Mouse (Mus musculus) heart, adult 18-20 months (tissue): ENCODE results near the gene Ntm. TPM values are rescaled to one million over a fixed set of nuclear protein-coding genes. Genes with fewer than 3 reads are reported as not detected.
A peak's percentile ranks its signal among the peaks of the same experiment; 100 is the strongest.

Experiments
- DNase-seq, 2 experiments: peaks; one replicate each; pipeline ENCODE4 v3.0.0; 2021 to 2022; ENCODE audit warnings: mixed read lengths in 1 of 2
- total RNA-seq, 2 experiments: library from RNA; stranded (reverse); gene quantifications; 2 replicates each; pipeline ENCODE4 v1.2.3; 2021

Gene Ntm
- total RNA-seq, 2 experiments from 2014 or later = 2.2 TPM

- DNase-seq = no peak
These were observed 305.0 kb downstream of the Ntm start for GRCm38 (mm10) chr9:29657761-29658465.

GRCm38 (mm10) chr9:29654885-29655284 lies 308.1 kb downstream of the Ntm start:
- DNase-seq = peak in 1 of 2 experiments; percentile 20

GRCm38 (mm10) chr9:29653678-29654235 lies 309.2 kb downstream of the Ntm start:
- no peak for DNase-seq

GRCm38 (mm10) chr9:29652854-29653253 lies 310.1 kb downstream of the Ntm start:
- no peak for DNase-seq

- no peak for DNase-seq
These were observed 311.1 kb downstream of the Ntm start for GRCm38 (mm10) chr9:29651856-29652255.

GRCm38 (mm10) chr9:29651226-29651625 lies 311.7 kb downstream of the Ntm start:
- DNase-seq = no peak

GRCm38 (mm10) chr9:29650679-29651078 lies 312.3 kb downstream of the Ntm start:
- DNase-seq = peak; percentile 13 to 47

GRCm38 (mm10) chr9:29650266-29650665 lies 312.7 kb downstream of the Ntm start:
- no peak for DNase-seq

- no peak for DNase-seq
These were observed 314.7 kb downstream of the Ntm start for GRCm38 (mm10) chr9:29648256-29648655.

GRCm38 (mm10) chr9:29647764-29648163 lies 315.2 kb downstream of the Ntm start:
- DNase-seq = no peak

- no peak for DNase-seq
These were observed 317.0 kb downstream of the Ntm start for GRCm38 (mm10) chr9:29645796-29646400.

GRCm38 (mm10) chr9:29642997-29643657 lies 319.8 kb downstream of the Ntm start:
- DNase-seq = peak; percentile 33 to 76

- no peak for DNase-seq
These were observed 325.6 kb downstream of the Ntm start for GRCm38 (mm10) chr9:29637335-29637734.

GRCm38 (mm10) chr9:29617181-29617580 lies 345.8 kb downstream of the Ntm start:
- peak; percentile 15 to 39 for DNase-seq

- DNase-seq = no peak
These were observed 350.8 kb downstream of the Ntm start for GRCm38 (mm10) chr9:29612020-29612612.

GRCm38 (mm10) chr9:29610867-29611266 lies 352.1 kb downstream of the Ntm start:
- no peak for DNase-seq

- no peak for DNase-seq
These were observed 365.3 kb downstream of the Ntm start for GRCm38 (mm10) chr9:29597665-29598064.

- no peak for DNase-seq
These were observed 367.6 kb downstream of the Ntm start for GRCm38 (mm10) chr9:29595321-29595720.

- peak in 1 of 2 experiments; percentile 17 for DNase-seq
These were observed 368.2 kb downstream of the Ntm start for GRCm38 (mm10) chr9:29594537-29595294.

- DNase-seq = no peak
These were observed 375.6 kb downstream of the Ntm start for GRCm38 (mm10) chr9:29587376-29587775.

GRCm38 (mm10) chr9:29586381-29586770 lies 376.6 kb downstream of the Ntm start:
- DNase-seq = no peak
